Mouse (Mus musculus): ENCODE data around the gene Srsf3. TPM values are rescaled to one million over a fixed set of nuclear protein-coding genes. Genes with fewer than 3 reads are reported as not detected.
"Not testable (repeated sequence)": the region's sequence is repeated elsewhere in the genome, so short reads cannot be mapped to it uniquely, and the experiment has no call there.

The Srsf3 gene
- 702 and 727 TPM in 2 replicates for polyA plus RNA-seq (2015; fragmentation: Nextera tagmentation; extraction: Ambion mirVana)

GRCm38 (mm10) chr17:29032274-29033069 is at the start of gene Srsf3:
Gene Srsf3, plus strand, starts transcription at chr17:29032628.
- WGBS, result under 1% methylated on average over 77 of the region's 77 CpGs
- H3K36me3 ChIP-seq, result peaks cover 14% of the 10 kb centered on the region
- peaks cover 28% of the 10 kb centered on the region for H3K4me1 ChIP-seq
- peak within 1 kb of the TSS; percentile 82 for H3K4me3 ChIP-seq
- H3K4me2 ChIP-seq, result peak within 1 kb of the TSS; percentile 95
- peak; percentile 98 for ATAC-seq (ENCODE audit: insufficient number of reproducible peaks, insufficient read depth, low FRiP score, low TSS enrichment, low read depth)
- H3K27ac ChIP-seq, result peak within 1 kb of the TSS; percentile 99
- no peaks in the 10 kb centered on the region for H3K9me3 ChIP-seq
- no peaks in the 10 kb centered on the region for H3K27me3 ChIP-seq
- H3K9ac ChIP-seq, result peak within 1 kb of the TSS; percentile 97

GRCm38 (mm10) chr17:28984724-28985420 is 47.6 kb upstream of the Srsf3 start:
- Histone ChIP-seq H3K4me1 (0 out of 2 replicates have a peak, but pooled peaks cover 5% of the 10 kb centered on the region), H3K9me3 (no peaks in the 10 kb centered on the region), H3K36me3 (peaks cover 88% of the 10 kb centered on the region)

GRCm38 (mm10) chr17:28986833-28987232 is 45.6 kb upstream of the Srsf3 start:
- no peak overlapping the region for H3K9ac ChIP-seq
- 0 out of 2 replicates have a peak, but pooled peaks cover 3% of the 10 kb centered on the region for H3K4me1 ChIP-seq
- H3K27me3 ChIP-seq, result no peaks in the 10 kb centered on the region
- peaks cover 93% of the 10 kb centered on the region for H3K36me3 ChIP-seq
- H3K4me2 ChIP-seq, result no peak overlapping the region
- no peaks in the 10 kb centered on the region for H3K9me3 ChIP-seq
- no peak overlapping the region for H3K4me3 ChIP-seq
- ATAC-seq (ENCODE audit: insufficient number of reproducible peaks, insufficient read depth, low FRiP score, low TSS enrichment, low read depth), result no peak
- no peak overlapping the region for H3K27ac ChIP-seq

More at GRCm38 (mm10) chr17:28984724-28985420, 47.6 kb upstream of the Srsf3 start:
- no peaks in the 10 kb centered on the region for H3K27me3 ChIP-seq
- no peak overlapping the region for H3K4me2 ChIP-seq
- H3K9ac ChIP-seq, result no peak overlapping the region
- no peak overlapping the region for H3K27ac ChIP-seq
- no peak for ATAC-seq (ENCODE audit: insufficient number of reproducible peaks, insufficient read depth, low FRiP score, low TSS enrichment, low read depth)
- 85% methylated on average over 1 of the region's 1 CpGs for WGBS
- H3K4me3 ChIP-seq, result no peak overlapping the region

- H3K36me3 ChIP-seq, result peaks cover 86% of the 10 kb centered on the region
- no peaks in the 10 kb centered on the region for H3K9me3 ChIP-seq
- H3K4me2 ChIP-seq, result no peak overlapping the region
- no peak overlapping the region for H3K9ac ChIP-seq
- no peak for ATAC-seq (ENCODE audit: insufficient number of reproducible peaks, insufficient read depth, low FRiP score, low TSS enrichment, low read depth)
- 0 out of 2 replicates have a peak, but pooled peaks cover 3% of the 10 kb centered on the region for H3K4me1 ChIP-seq
- H3K27ac ChIP-seq, result no peak overlapping the region
- 75% methylated on average over 4 of the region's 4 CpGs for WGBS
- H3K4me3 ChIP-seq, result no peak overlapping the region
- H3K27me3 ChIP-seq, result no peaks in the 10 kb centered on the region
Measured at GRCm38 (mm10) chr17:28987713-28988112, 44.7 kb upstream of the Srsf3 start.

- H3K9ac ChIP-seq, result no peak overlapping the region
- ATAC-seq (ENCODE audit: insufficient number of reproducible peaks, insufficient read depth, low FRiP score, low TSS enrichment, low read depth), result no peak
- no peak overlapping the region for H3K4me3 ChIP-seq
- H3K27ac ChIP-seq, result no peak overlapping the region
- no peaks in the 10 kb centered on the region for H3K27me3 ChIP-seq
- 90% methylated on average over 4 of the region's 4 CpGs for WGBS
- H3K36me3 ChIP-seq, result peaks cover 81% of the 10 kb centered on the region
- no peak overlapping the region for H3K4me2 ChIP-seq
- H3K9me3 ChIP-seq, result no peaks in the 10 kb centered on the region
- H3K4me1 ChIP-seq, result no peaks in the 10 kb centered on the region
Measured at GRCm38 (mm10) chr17:28988291-28988690, 44.1 kb upstream of the Srsf3 start.

- Histone ChIP-seq H3K4me2 (no peak overlapping the region), H3K4me3 (no peak overlapping the region), H3K27me3 (no peaks in the 10 kb centered on the region), H3K9ac (no peak overlapping the region), H3K27ac (no peak overlapping the region), H3K4me1 (no peaks in the 10 kb centered on the region), H3K36me3 (peaks cover 78% of the 10 kb centered on the region), H3K9me3 (no peaks in the 10 kb centered on the region)
- no peak for ATAC-seq (ENCODE audit: insufficient number of reproducible peaks, insufficient read depth, low FRiP score, low TSS enrichment, low read depth)
- WGBS, result 88% methylated on average over 3 of the region's 3 CpGs
Measured at GRCm38 (mm10) chr17:28988996-28989395, 43.4 kb upstream of the Srsf3 start.

GRCm38 (mm10) chr17:28990060-28990459 is 42.4 kb upstream of the Srsf3 start:
- peaks cover 79% of the 10 kb centered on the region for H3K36me3 ChIP-seq
- WGBS, result 76% methylated on average over 4 of the region's 4 CpGs
- no peak overlapping the region for H3K4me3 ChIP-seq
- no peaks in the 10 kb centered on the region for H3K27me3 ChIP-seq
- no peaks in the 10 kb centered on the region for H3K4me1 ChIP-seq
- no peak overlapping the region for H3K27ac ChIP-seq
- no peak overlapping the region for H3K4me2 ChIP-seq
- ATAC-seq (ENCODE audit: insufficient number of reproducible peaks, insufficient read depth, low FRiP score, low TSS enrichment, low read depth), result no peak
- H3K9ac ChIP-seq, result no peak overlapping the region
- H3K9me3 ChIP-seq, result no peaks in the 10 kb centered on the region

- 89% methylated on average over 9 of the region's 9 CpGs for WGBS
- no peak overlapping the region for H3K9ac ChIP-seq
- ATAC-seq (ENCODE audit: insufficient number of reproducible peaks, insufficient read depth, low FRiP score, low TSS enrichment, low read depth), result no peak
Measured at GRCm38 (mm10) chr17:28991286-28991685, 41.1 kb upstream of the Srsf3 start.

GRCm38 (mm10) chr17:28992105-28992504 is 40.3 kb upstream of the Srsf3 start:
- 75% methylated on average over 7 of the region's 7 CpGs for WGBS
- ATAC-seq (ENCODE audit: insufficient number of reproducible peaks, insufficient read depth, low FRiP score, low TSS enrichment, low read depth), result no peak

More at GRCm38 (mm10) chr17:28991286-28991685, 41.1 kb upstream of the Srsf3 start:
- Histone ChIP-seq H3K9me3 (no peaks in the 10 kb centered on the region), H3K4me3 (no peak overlapping the region), H3K36me3 (peaks cover 70% of the 10 kb centered on the region), H3K27me3 (no peaks in the 10 kb centered on the region), H3K4me2 (no peak overlapping the region), H3K27ac (no peak overlapping the region), H3K4me1 (no peaks in the 10 kb centered on the region)

GRCm38 (mm10) chr17:28993004-28993403 is 39.4 kb upstream of the Srsf3 start:
- peaks cover 67% of the 10 kb centered on the region for H3K36me3 ChIP-seq
- ATAC-seq (ENCODE audit: insufficient number of reproducible peaks, insufficient read depth, low FRiP score, low TSS enrichment, low read depth), result not testable (repeated sequence)

More at GRCm38 (mm10) chr17:28992105-28992504, 40.3 kb upstream of the Srsf3 start:
- Histone ChIP-seq H3K4me3 (no peak overlapping the region), H3K36me3 (peaks cover 67% of the 10 kb centered on the region), H3K27ac (no peak overlapping the region), H3K9me3 (no peaks in the 10 kb centered on the region), H3K27me3 (no peaks in the 10 kb centered on the region), H3K4me1 (no peaks in the 10 kb centered on the region), H3K4me2 (no peak overlapping the region), H3K9ac (no peak overlapping the region)

GRCm38 (mm10) chr17:28994615-28995014 is 37.8 kb upstream of the Srsf3 start:
- WGBS, result 86% methylated on average over 4 of the region's 4 CpGs
- Histone ChIP-seq H3K27me3 (no peaks in the 10 kb centered on the region), H3K4me2 (no peak overlapping the region), H3K9ac (no peak overlapping the region), H3K27ac (no peak overlapping the region), H3K36me3 (peaks cover 69% of the 10 kb centered on the region), H3K4me3 (no peak overlapping the region), H3K9me3 (no peaks in the 10 kb centered on the region), H3K4me1 (no peaks in the 10 kb centered on the region)
- no peak for ATAC-seq (ENCODE audit: insufficient number of reproducible peaks, insufficient read depth, low FRiP score, low TSS enrichment, low read depth)

More at GRCm38 (mm10) chr17:28993004-28993403, 39.4 kb upstream of the Srsf3 start:
- not testable (repeated sequence) for H3K9me3 ChIP-seq, H3K9ac ChIP-seq, H3K4me3 ChIP-seq, H3K4me2 ChIP-seq, H3K27ac ChIP-seq, H3K4me1 ChIP-seq, H3K27me3 ChIP-seq
- 100% methylated on average over 1 of the region's 1 CpGs for WGBS
